Mouse (Mus musculus) liver, adult 2 months (tissue): ENCODE results near the gene Hoxb3. TPM values are rescaled to one million over a fixed set of nuclear protein-coding genes. Genes with fewer than 3 reads are reported as not detected.

Experiments used
- DNase-seq: peaks from one replicate; pipeline ENCODE4 v3.0.0-alpha.2; 2011; ENCODE audit warnings: low read depth, low spot score; ENCODE audit errors: extremely low read depth
- H3K27ac ChIP-seq: fragments of 200-500 bp; replicated peaks from 2 replicates; pipeline ENCODE4 v1.5.1; 2012; ENCODE audit warnings: low read depth, mild to moderate bottlenecking, control low read depth, inconsistent platforms, low read length; ENCODE audit not compliant: insufficient read depth
- H3K27me3 ChIP-seq: fragments of 200-500 bp; 2 replicates; pipeline ENCODE4 v1.6.1; 2012; ENCODE audit warnings: mild to moderate bottlenecking, moderate library complexity, low read length, inconsistent platforms; ENCODE audit not compliant: control insufficient read depth, insufficient read depth
- H3K36me3 ChIP-seq: fragments of 200-500 bp; 2 replicates; pipeline ENCODE4 v1.6.1; 2012; ENCODE audit warnings: low read length, inconsistent platforms; ENCODE audit not compliant: control insufficient read depth, insufficient read depth
- H3K4me1 ChIP-seq: fragments of 200-500 bp; 2 replicates; pipeline ENCODE4 v1.6.1; 2011; ENCODE audit warnings: low read length; ENCODE audit not compliant: control insufficient read depth, insufficient read depth
- H3K4me3 ChIP-seq: fragments of 200-500 bp; 2 replicates; pipeline ENCODE4 v1.5.1; 2011; ENCODE audit warnings: low read depth, mild to moderate bottlenecking, control low read depth, low read length, moderate library complexity; ENCODE audit not compliant: insufficient read depth
- H3K79me2 ChIP-seq: fragments of 200-500 bp; 2 replicates; pipeline ENCODE4 v1.6.1; 2012; ENCODE audit warnings: inconsistent platforms, mild to moderate bottlenecking, low read length, moderate library complexity; ENCODE audit not compliant: control insufficient read depth, insufficient read depth
- H3K9ac ChIP-seq: fragments of 200-500 bp; 2 replicates; pipeline ENCODE4 v1.6.1; 2012; ENCODE audit warnings: low read depth, mild to moderate bottlenecking, control low read depth, inconsistent platforms, low read length
- CTCF ChIP-seq: fragments of 200-500 bp; IDR thresholded peaks from 2 replicates; pipeline ENCODE4 v1.5.1; 2011; ENCODE audit warnings: low read depth, low read length, control low read depth
- POLR2A ChIP-seq: fragments of 200-500 bp; IDR thresholded peaks from 2 replicates; pipeline ENCODE4 v1.6.1; 2011; ENCODE audit warnings: low read length, control low read depth; ENCODE audit not compliant: insufficient read depth; ENCODE audit errors: extremely low read depth
- WGBS: fragments of 180-500 bp; shearing (Covaris S2); methylation state at CpG from one replicate; pipeline ENCODE4 v1.1.7; 2018; 5-methylcytosine and 5-hydroxymethylcytosine counted together
- polyA plus RNA-seq: library from polyadenylated mRNA; depleted of rRNA; stranded (reverse); fragments of >200 nt; gene quantifications from 2 replicates; pipeline ENCODE4 v1.2.3, GENCODE M21; 2012
- total RNA-seq: library from RNA; depleted of rRNA; stranded (reverse); fragments of >200 nt; gene quantifications from 2 replicates; pipeline ENCODE4 v1.2.3, GENCODE M21; 2014

Gene Hoxb3
- total and polyA plus RNA-seq, 2 experiments, result 0.18 to 0.48 TPM

DNA sequence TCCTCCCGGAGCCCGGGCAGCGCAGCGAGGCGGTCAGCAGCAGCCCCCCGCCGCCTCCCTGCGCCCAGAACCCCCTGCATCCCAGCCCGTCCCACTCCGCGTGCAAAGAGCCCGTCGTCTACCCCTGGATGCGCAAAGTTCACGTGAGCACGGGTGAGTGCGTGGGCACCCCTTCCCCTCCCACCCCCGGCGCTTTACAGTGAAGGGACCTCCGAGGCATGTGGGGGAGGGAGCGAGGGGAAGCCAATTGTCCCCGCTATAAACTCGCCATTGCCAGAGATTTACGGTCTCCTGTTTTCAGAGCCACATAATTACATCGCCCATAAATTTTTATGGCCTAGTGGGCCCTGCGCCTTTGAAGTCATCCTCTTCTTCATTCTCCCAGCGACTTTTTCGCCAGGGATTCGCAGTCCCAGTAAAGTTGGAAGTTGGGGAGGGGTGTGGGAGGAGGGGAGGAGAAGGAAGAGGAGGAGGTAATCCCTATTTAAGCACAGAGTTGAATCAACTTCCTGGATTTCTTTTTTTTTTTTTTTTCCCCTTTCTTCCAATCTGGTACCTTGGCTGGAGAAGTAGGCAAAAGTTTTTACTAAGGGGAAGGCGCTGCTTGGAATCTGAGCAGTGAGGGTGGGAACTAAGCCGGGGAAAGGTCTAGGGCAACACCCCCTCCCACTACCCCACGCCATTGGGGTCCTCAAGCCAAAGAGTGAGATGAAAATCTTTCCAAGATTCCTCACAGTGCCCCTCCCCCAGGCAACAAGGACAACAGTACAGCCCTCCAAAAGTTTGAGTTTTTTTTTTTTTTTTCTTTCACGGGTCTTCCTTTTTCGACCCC is 3.8 kb upstream of the Hoxb3 start:
- H3K4me1 ChIP-seq, result no peaks in the 10 kb centered on the region
- no peak for DNase-seq
- 2% methylated on average over 34 of the region's 34 CpGs for WGBS
- H3K27ac ChIP-seq, result peak overlapping the region; percentile 74
- H3K9ac ChIP-seq, result peak overlapping the region; percentile 90
- no peaks in the 10 kb centered on the region; the same call in 1 of the 2 replicates for H3K36me3 ChIP-seq
- TF ChIP-seq POLR2A, result no peak
- no peak for TF ChIP-seq CTCF
- peaks cover 3% of the 10 kb centered on the region; the same call in 1 of the 2 replicates for H3K79me2 ChIP-seq
- H3K4me3 ChIP-seq, result peak overlapping the region; percentile 89
- peaks cover 14% of the 10 kb centered on the region for H3K27me3 ChIP-seq

GRCm38 (mm10) chr11:96319910-96320309 is 3.2 kb upstream of the Hoxb3 start:
- peaks cover 14% of the 10 kb centered on the region for H3K27me3 ChIP-seq
- no peak for DNase-seq
- 5% methylated on average over 29 of the region's 29 CpGs for WGBS

GRCm38 (mm10) chr11:96320688-96321087 is 2.4 kb upstream of the Hoxb3 start:
- no peak for TF ChIP-seq CTCF
- TF ChIP-seq POLR2A, result no peak
- Histone ChIP-seq H3K9ac (no peak overlapping the region), H3K4me3 (no peak overlapping the region; the same call in 1 of the 2 replicates), H3K27me3 (peaks cover 14% of the 10 kb centered on the region), H3K4me1 (no peaks in the 10 kb centered on the region), H3K27ac (no peak overlapping the region), H3K79me2 (peaks cover 3% of the 10 kb centered on the region; the same call in 1 of the 2 replicates), H3K36me3 (no peaks in the 10 kb centered on the region; the same call in 1 of the 2 replicates)
- 18% methylated on average over 17 of the region's 17 CpGs for WGBS
- DNase-seq, result no peak

More at GRCm38 (mm10) chr11:96319910-96320309, 3.2 kb upstream of the Hoxb3 start:
- Histone ChIP-seq H3K4me3 (peak overlapping the region; percentile 56; the same call in 1 of the 2 replicates), H3K4me1 (no peaks in the 10 kb centered on the region), H3K9ac (peak overlapping the region; percentile 58), H3K36me3 (no peaks in the 10 kb centered on the region; the same call in 1 of the 2 replicates), H3K79me2 (peaks cover 3% of the 10 kb centered on the region; the same call in 1 of the 2 replicates), H3K27ac (peak overlapping the region; percentile 41)
- TF ChIP-seq CTCF (no peak), POLR2A (no peak)

DNA sequence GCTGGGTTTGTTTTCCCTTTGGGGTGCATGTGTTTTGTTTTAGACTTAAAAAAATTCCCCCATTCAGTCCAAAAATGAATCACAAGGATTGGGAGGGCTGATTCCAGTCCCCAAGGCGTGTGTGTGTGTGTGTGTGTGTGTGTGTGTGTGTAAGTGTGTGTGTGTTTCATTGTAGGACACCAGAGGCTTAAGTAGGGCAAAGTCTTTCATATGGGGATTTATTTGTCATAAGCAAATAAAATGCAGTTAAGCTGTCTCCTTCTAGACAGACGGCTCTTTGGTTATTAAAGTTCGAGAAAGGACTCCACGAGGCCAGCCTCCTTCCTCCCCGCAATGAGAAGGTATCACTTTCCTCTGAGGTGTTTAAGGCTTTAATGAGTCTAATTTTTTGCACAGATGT is 1.3 kb upstream of the Hoxb3 start:
- Histone ChIP-seq H3K27me3 (peaks cover 14% of the 10 kb centered on the region), H3K9ac (no peak overlapping the region)
- 33% methylated on average over 5 of the region's 5 CpGs for WGBS

DNA sequence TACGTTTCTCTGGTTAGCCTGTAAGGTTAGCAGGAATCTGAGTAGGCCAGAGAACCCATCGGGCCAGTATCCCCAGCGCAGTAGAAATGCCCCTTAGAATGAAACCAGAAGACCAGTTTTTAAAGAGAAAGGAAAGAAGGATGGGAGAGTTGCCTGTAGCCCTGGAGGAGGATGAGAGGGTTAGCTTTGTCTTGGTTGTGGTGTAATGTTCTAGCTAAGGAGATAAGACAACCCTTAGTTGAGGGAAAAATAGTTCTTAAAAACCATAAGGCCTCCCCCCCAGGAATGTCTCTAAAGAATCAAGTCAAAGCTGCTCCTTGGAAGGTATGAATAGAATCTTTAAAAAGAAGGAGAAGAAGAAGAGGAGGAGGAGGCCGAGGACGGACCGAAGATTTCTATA is 388 bp upstream of the Hoxb3 start:
- TF ChIP-seq POLR2A (no peak), CTCF (no peak)
- Histone ChIP-seq H3K36me3 (no peaks in the 10 kb centered on the region; the same call in 1 of the 2 replicates), H3K9ac (no peak overlapping the region), H3K27ac (no peak overlapping the region), H3K4me3 (no peak overlapping the region), H3K79me2 (peaks cover 3% of the 10 kb centered on the region; the same call in 1 of the 2 replicates), H3K27me3 (peaks cover 13% of the 10 kb centered on the region), H3K4me1 (no peaks in the 10 kb centered on the region)
- WGBS, result 34% methylated on average over 6 of the region's 6 CpGs
- DNase-seq, result no peak

More for the DNA sequence above, 1.3 kb upstream of the Hoxb3 start:
- no peak for DNase-seq
- Histone ChIP-seq H3K36me3 (no peaks in the 10 kb centered on the region; the same call in 1 of the 2 replicates), H3K27ac (no peak overlapping the region), H3K4me3 (no peak overlapping the region), H3K4me1 (no peaks in the 10 kb centered on the region), H3K79me2 (peaks cover 3% of the 10 kb centered on the region; the same call in 1 of the 2 replicates)
- no peak for TF ChIP-seq POLR2A
- no peak for TF ChIP-seq CTCF
